Mouse (Mus musculus): ENCODE measurements at regions not wholly inside any gene's neighbourhood (a gene's known extent, or its start where the extent isn't known, plus 50 kb on each side); places are given as distances from the start of the nearest gene placed in this dataset.
A peak's percentile ranks its signal among the peaks of the same experiment; 100 is the strongest.

GRCm38 (mm10) chr13:97453090-97453430 lies 212.2 kb downstream of the Enc1 start:
- DNase-seq (ENCODE audit: low spot score in 2 of 2) = no peak

GRCm38 (mm10) chr13:97452386-97453089 lies 211.6 kb downstream of the Enc1 start:
- DNase-seq (ENCODE audit: low spot score in 2 of 2) = no peak

GRCm38 (mm10) chr13:97451276-97451675 lies 210.4 kb downstream of the Enc1 start:
- no peak for DNase-seq (ENCODE audit: low spot score in 2 of 2)

- DNase-seq (ENCODE audit: low spot score in 2 of 2) = no peak
Measured at GRCm38 (mm10) chr13:97448123-97448522, 207.2 kb downstream of the Enc1 start.

GRCm38 (mm10) chr13:97443731-97444428 lies 203.0 kb downstream of the Enc1 start:
- DNase-seq (ENCODE audit: low spot score in 2 of 2) = no peak

GRCm38 (mm10) chr13:97442806-97443205 lies 201.9 kb downstream of the Enc1 start:
- no peak for DNase-seq (ENCODE audit: low spot score in 2 of 2)

GRCm38 (mm10) chr13:97442283-97442682 lies 201.4 kb downstream of the Enc1 start:
- DNase-seq (ENCODE audit: low spot score in 2 of 2) = peak; percentile 74 to 75

GRCm38 (mm10) chr13:97441803-97442202 lies 200.9 kb downstream of the Enc1 start:
- no peak for DNase-seq (ENCODE audit: low spot score in 2 of 2)

GRCm38 (mm10) chr13:97439216-97439979 lies 198.5 kb downstream of the Enc1 start:
- no peak for DNase-seq (ENCODE audit: low spot score in 2 of 2)

- DNase-seq (ENCODE audit: low spot score in 2 of 2) = no peak
Measured at GRCm38 (mm10) chr13:97438692-97439091, 197.8 kb downstream of the Enc1 start.

GRCm38 (mm10) chr13:97438277-97438676 lies 197.4 kb downstream of the Enc1 start:
- no peak for DNase-seq (ENCODE audit: low spot score in 2 of 2)

- no peak for DNase-seq (ENCODE audit: low spot score in 2 of 2)
Measured at GRCm38 (mm10) chr13:97436719-97437350, 195.9 kb downstream of the Enc1 start.

GRCm38 (mm10) chr13:97435865-97436718 lies 195.2 kb downstream of the Enc1 start:
- DNase-seq (ENCODE audit: low spot score in 2 of 2) = peak; percentile 48 to 67

- DNase-seq (ENCODE audit: low spot score in 2 of 2) = no peak
Measured at GRCm38 (mm10) chr13:97434961-97435864, 194.3 kb downstream of the Enc1 start.

GRCm38 (mm10) chr13:97434167-97434566 lies 193.3 kb downstream of the Enc1 start:
- DNase-seq (ENCODE audit: low spot score in 2 of 2) = no peak

GRCm38 (mm10) chr13:97432627-97433026 lies 191.7 kb downstream of the Enc1 start:
- no peak for DNase-seq (ENCODE audit: low spot score in 2 of 2)

- no peak for DNase-seq (ENCODE audit: low spot score in 2 of 2)
Measured at GRCm38 (mm10) chr13:97430885-97431284, 190.0 kb downstream of the Enc1 start.

GRCm38 (mm10) chr13:97428163-97428562 lies 187.3 kb downstream of the Enc1 start:
- DNase-seq (ENCODE audit: low spot score in 2 of 2) = no peak

GRCm38 (mm10) chr13:97427537-97427936 lies 186.6 kb downstream of the Enc1 start:
- no peak for DNase-seq (ENCODE audit: low spot score in 2 of 2)

- no peak for DNase-seq (ENCODE audit: low spot score in 2 of 2)
Measured at GRCm38 (mm10) chr13:97425731-97426130, 184.8 kb downstream of the Enc1 start.

All from thymus, postnatal 10 days (tissue).